ENCODE assay signal across 8 mouse cellular contexts in the genomic region with DNA sequence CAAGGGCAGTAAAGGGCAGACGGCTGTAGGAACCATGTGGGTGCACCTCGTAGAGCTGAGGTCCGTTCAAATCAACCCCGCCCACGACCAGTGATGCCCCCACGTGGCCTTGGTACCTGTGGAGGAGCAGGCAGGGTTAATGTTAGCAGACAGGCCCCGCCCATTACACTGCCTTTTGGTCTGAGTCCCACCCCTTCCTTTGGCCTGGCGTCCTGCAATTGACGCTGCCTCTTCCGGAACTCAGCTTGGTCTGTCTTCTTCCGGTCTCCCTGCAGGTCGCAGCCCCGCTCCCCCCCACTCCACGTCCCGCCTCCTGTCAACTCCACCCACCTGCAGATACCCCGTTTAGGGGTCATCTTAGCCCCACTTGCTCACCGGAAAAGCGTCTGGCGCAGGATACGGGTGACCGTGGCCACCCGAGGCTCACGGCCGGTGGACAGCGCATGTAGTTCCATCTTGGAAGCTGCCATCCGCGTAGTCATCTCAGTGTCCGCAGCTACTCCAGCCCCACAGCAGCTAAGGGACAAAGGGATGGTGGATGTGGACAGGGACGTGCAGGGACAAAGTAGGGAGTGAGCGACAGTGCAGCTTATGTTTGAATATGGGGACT. TPM values are rescaled to one million over a fixed set of nuclear protein-coding genes. Genes with fewer than 3 reads are reported as not detected.
DNase-seq lines count a peak whose midpoint lies in the region; ATAC-seq and TF ChIP-seq lines count a peak whose summit lies in the region.

No protein-coding gene starts in this region.

- intact Hi-C loops in heart, postnatal 14 days (cut with DNase I) = no loop called here

- no peaks in the 10 kb centered on the region for H3K9me3 ChIP-seq in ES-Bruce4 (replicated peaks; ENCODE audit: control insufficient read depth, insufficient read depth, low read length, poor library complexity, severe bottlenecking)
- no peaks in the 10 kb centered on the region for H3K9me3 ChIP-seq in forebrain, embryonic 13.5 days (replicated peaks)
- no peaks in the 10 kb centered on the region for H3K9me3 ChIP-seq in neural tube, embryonic 15.5 days (replicated peaks)

- peak overlapping the region; percentile 36 for H3K9ac ChIP-seq in ES-Bruce4 (ENCODE audit: low read depth, poor library complexity, severe bottlenecking)
- peak overlapping the region; percentile 83 for H3K9ac ChIP-seq in forebrain, embryonic 13.5 days
- peak overlapping the region; percentile 82 for H3K9ac ChIP-seq in neural tube, embryonic 15.5 days (replicated peaks)

- TF ChIP-seq POLR2A in ES-Bruce4 (IDR thresholded peaks at IDR 0.05; ENCODE audit: insufficient read depth, low read length) = peak; percentile 4

- H3K4me2 ChIP-seq in forebrain, embryonic 13.5 days = peak overlapping the region; percentile 96
- peak overlapping the region; percentile 94 for H3K4me2 ChIP-seq in neural tube, embryonic 15.5 days

- peak; percentile 80 for ATAC-seq in cerebellum, adult (ENCODE audit: insufficient number of reproducible peaks, low FRiP score, low TSS enrichment)
- ATAC-seq in forebrain, embryonic 13.5 days = peak; percentile 90
- peak; percentile 91 for ATAC-seq in neural tube, embryonic 15.5 days (ENCODE audit: low FRiP score)

- H3K4me1 ChIP-seq in ES-Bruce4 (ENCODE audit: control insufficient read depth, insufficient read depth, low read length) = no peaks in the 10 kb centered on the region
- H3K4me1 ChIP-seq in forebrain, embryonic 13.5 days = peaks cover 18% of the 10 kb centered on the region
- H3K4me1 ChIP-seq in neural tube, embryonic 15.5 days = peaks cover 26% of the 10 kb centered on the region

- TF ChIP-seq CTCF in ES-Bruce4 (IDR thresholded peaks at IDR 0.05; ENCODE audit: low read depth, low read length) = no peak

- H3K27me3 ChIP-seq in ES-Bruce4 (ENCODE audit: control insufficient read depth, insufficient read depth, low read length, poor library complexity, severe bottlenecking) = no peaks in the 10 kb centered on the region
- H3K27me3 ChIP-seq in forebrain, embryonic 13.5 days = no peaks in the 10 kb centered on the region
- no peaks in the 10 kb centered on the region for H3K27me3 ChIP-seq in neural tube, embryonic 15.5 days (replicated peaks)

- WGBS in forebrain, embryonic 13.5 days = under 1% methylated on average over 30 of the region's 30 CpGs
- under 1% methylated on average over 30 of the region's 30 CpGs for WGBS in neural tube, embryonic 15.5 days

- H3K27ac ChIP-seq in ES-Bruce4 (ENCODE audit: insufficient read depth, low read length) = no peak overlapping the region
- H3K27ac ChIP-seq in forebrain, embryonic 13.5 days = peak overlapping the region; percentile 82
- peak overlapping the region; percentile 94 for H3K27ac ChIP-seq in neural tube, embryonic 15.5 days (replicated peaks)

- DNase-seq in heart, postnatal 14 days = peak; percentile 88 to 89
- DNase-seq in layer of hippocampus, adult 11-12 months (ENCODE audit: low spot score) = peak; percentile 89
- peak; percentile 91 to 93 for DNase-seq in lung, adult 18-20 months
- DNase-seq in testis, postnatal 14 days (ENCODE audit: low spot score) = peak; percentile 86

- no peaks in the 10 kb centered on the region for H3K36me3 ChIP-seq in ES-Bruce4 (ENCODE audit: control insufficient read depth, insufficient read depth, low read length, poor library complexity, severe bottlenecking)
- peaks cover 9% of the 10 kb centered on the region for H3K36me3 ChIP-seq in forebrain, embryonic 13.5 days (ENCODE audit: poor library complexity, severe bottlenecking)
- 0 out of 2 replicates have a peak, but pooled peaks cover 7% of the 10 kb centered on the region for H3K36me3 ChIP-seq in neural tube, embryonic 15.5 days

- peak overlapping the region; percentile 73 for H3K4me3 ChIP-seq in ES-Bruce4 (ENCODE audit: low read depth, low read length)
- H3K4me3 ChIP-seq in forebrain, embryonic 13.5 days = peak overlapping the region; percentile 68
- H3K4me3 ChIP-seq in neural tube, embryonic 15.5 days (replicated peaks) = peak overlapping the region; percentile 77

- peak; percentile 40; the same call in 1 of the 2 replicates for TF ChIP-seq EP300 in ES-Bruce4 (IDR thresholded peaks at IDR 0.05; ENCODE audit: insufficient read depth, low read depth, low read length)

RNA-seq across cellular contexts. Expression of a gene that starts 1.3 kb away (rescaled TPM):
- 46.1 and 53.1 TPM in 2 replicates for polyA plus RNA-seq in ES-Bruce4 (2011; ENCODE audit: insufficient read depth, insufficient read length, low read depth, missing spikeins)
- 29.0 and 29.1 TPM in 2 replicates for polyA plus RNA-seq in forebrain, embryonic 13.5 days (2015; fragmentation: Nextera tagmentation; extraction: Ambion mirVana)
- total RNA-seq in heart, postnatal 14 days (2021) = 10 to 100 TPM; 57.6 to 66.5 TPM
- polyA plus RNA-seq in neural tube, embryonic 15.5 days (2015; fragmentation: Nextera tagmentation; extraction: Ambion mirVana) = 86.8 and 142 TPM in 2 replicates

RNA-seq across cellular contexts. Expression of a gene that starts 3.3 kb away (rescaled TPM):
- polyA plus RNA-seq in ES-Bruce4 (2011; ENCODE audit: insufficient read depth, insufficient read length, low read depth, missing spikeins) = 0.78 and 1.7 TPM in 2 replicates
- polyA plus RNA-seq in forebrain, embryonic 13.5 days (2015; fragmentation: Nextera tagmentation; extraction: Ambion mirVana) = 1.9 TPM in 2 replicates
- total RNA-seq in heart, postnatal 14 days (2021) = under 1 TPM; 0.46 to 0.55 TPM
- polyA plus RNA-seq in neural tube, embryonic 15.5 days (2015; fragmentation: Nextera tagmentation; extraction: Ambion mirVana) = 3.2 and 3.5 TPM in 2 replicates

RNA-seq across cellular contexts. Expression of a gene that starts 6.2 kb away (rescaled TPM):
- polyA plus RNA-seq in ES-Bruce4 (2011; ENCODE audit: insufficient read depth, insufficient read length, low read depth, missing spikeins) = 2.8 and 3.2 TPM in 2 replicates
- polyA plus RNA-seq in forebrain, embryonic 13.5 days (2015; fragmentation: Nextera tagmentation; extraction: Ambion mirVana) = 0.61 and 0.69 TPM in 2 replicates
- total RNA-seq in heart, postnatal 14 days (2021) = 1 to 10 TPM; 1.0 to 1.3 TPM
- polyA plus RNA-seq in neural tube, embryonic 15.5 days (2015; fragmentation: Nextera tagmentation; extraction: Ambion mirVana) = 3.1 and 3.3 TPM in 2 replicates

RNA-seq across cellular contexts. Expression of a gene that starts 28.9 kb away (rescaled TPM):
- polyA plus RNA-seq in ES-Bruce4 (2011; ENCODE audit: insufficient read depth, insufficient read length, low read depth, missing spikeins) = 57.1 and 65.1 TPM in 2 replicates
- polyA plus RNA-seq in forebrain, embryonic 13.5 days (2015; fragmentation: Nextera tagmentation; extraction: Ambion mirVana) = 6.3 and 7.1 TPM in 2 replicates
- 10 to 100 TPM; 50.8 to 52.0 TPM for total RNA-seq in heart, postnatal 14 days (2021)
- polyA plus RNA-seq in neural tube, embryonic 15.5 days (2015; fragmentation: Nextera tagmentation; extraction: Ambion mirVana) = 10.8 and 14.1 TPM in 2 replicates

RNA-seq across cellular contexts. Expression of a gene that starts 36.7 kb away (rescaled TPM):
- 27.4 and 31.3 TPM in 2 replicates for polyA plus RNA-seq in ES-Bruce4 (2011; ENCODE audit: insufficient read depth, insufficient read length, low read depth, missing spikeins)
- 12.8 and 14.4 TPM in 2 replicates for polyA plus RNA-seq in forebrain, embryonic 13.5 days (2015; fragmentation: Nextera tagmentation; extraction: Ambion mirVana)
- 10 to 100 TPM; 16.9 to 17.6 TPM for total RNA-seq in heart, postnatal 14 days (2021)
- polyA plus RNA-seq in neural tube, embryonic 15.5 days (2015; fragmentation: Nextera tagmentation; extraction: Ambion mirVana) = 9.3 and 14.9 TPM in 2 replicates
